Mouse (Mus musculus) midbrain, embryonic 10.5 days (tissue): ENCODE data around the gene Mxra7. TPM values are rescaled to one million over a fixed set of nuclear protein-coding genes. Genes with fewer than 3 reads are reported as not detected.
A peak's percentile ranks its signal among the peaks of the same experiment; 100 is the strongest.

ENCODE experiments used
- DNase-seq: peaks from one replicate; pipeline ENCODE4 v3.0.0-alpha.2; 2017; ENCODE audit warnings: low spot score
- H3K27ac ChIP-seq: fragments of 300-500 bp; sonication (generic); replicated peaks from 2 replicates; pipeline ENCODE4 v1.5.1; 2016; ENCODE audit warnings: mild to moderate bottlenecking
- H3K27me3 ChIP-seq: fragments of 300-500 bp; sonication (generic); 2 replicates; pipeline ENCODE4 v1.6.1; 2016; ENCODE audit warnings: low read depth, mild to moderate bottlenecking; ENCODE audit not compliant: poor library complexity, severe bottlenecking
- H3K36me3 ChIP-seq: fragments of 300-500 bp; sonication (generic); 2 replicates; pipeline ENCODE4 v1.6.1; 2016; ENCODE audit warnings: mild to moderate bottlenecking, moderate library complexity
- H3K4me1 ChIP-seq: fragments of 300-500 bp; sonication (generic); 2 replicates; pipeline ENCODE4 v1.6.1; 2016
- H3K4me3 ChIP-seq: fragments of 300-500 bp; sonication (generic); 2 replicates; pipeline ENCODE4 v1.5.1; 2016; ENCODE audit warnings: mild to moderate bottlenecking, moderate library complexity
- H3K9me3 ChIP-seq: fragments of 300-500 bp; sonication (generic); replicated peaks from 2 replicates; pipeline ENCODE4 v1.6.1; 2016; ENCODE audit warnings: mild to moderate bottlenecking
- WGBS: fragments of 180-500 bp; shearing (Covaris S2); methylation state at CpG from one replicate; pipeline ENCODE4 v1.1.7; 2016; 5-methylcytosine and 5-hydroxymethylcytosine counted together
- polyA plus RNA-seq: library from polyadenylated mRNA; unstranded; fragments of >200 nt; fragmentation: Nextera tagmentation; extraction: Ambion mirVana; gene quantifications from 2 replicates; pipeline ENCODE4 v1.2.1, GENCODE M21; 2016

Gene Mxra7
- polyA plus RNA-seq, 1 experiment from 2014 or later = 29.1 TPM

GRCm38 (mm10) chr11:116822626-116823025 is 5.2 kb downstream of the Mxra7 start:
- H3K4me3 ChIP-seq = no peak overlapping the region
- DNase-seq = no peak
- H3K36me3 ChIP-seq = no peaks in the 10 kb centered on the region
- 0 out of 2 replicates have a peak, but pooled peaks cover 5% of the 10 kb centered on the region for H3K27me3 ChIP-seq
- WGBS = 85% methylated on average over 10 of the region's 10 CpGs
- H3K9me3 ChIP-seq = no peaks in the 10 kb centered on the region
- peaks cover 63% of the 10 kb centered on the region for H3K4me1 ChIP-seq
- H3K27ac ChIP-seq = peak overlapping the region; percentile 64

DNA sequence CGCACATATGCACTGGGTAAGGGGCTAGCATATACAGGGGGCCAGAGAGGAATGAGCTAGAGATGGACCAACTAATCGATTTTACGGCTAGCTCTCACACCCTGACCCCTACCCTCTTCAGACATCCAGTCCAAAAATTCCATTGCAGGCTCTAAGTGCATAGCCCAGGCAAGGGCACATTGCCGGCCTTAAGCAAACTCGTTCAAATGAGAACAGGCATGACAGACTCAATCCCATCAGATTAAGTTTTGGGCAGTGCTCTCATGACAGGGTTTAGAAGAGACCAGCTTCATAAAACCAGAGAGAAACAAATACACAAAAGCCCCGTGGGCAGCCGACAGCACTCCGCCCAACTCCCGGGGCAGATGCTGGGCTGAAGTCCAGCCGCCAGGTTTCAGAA is 5.6 kb downstream of the Mxra7 start:
- no peaks in the 10 kb centered on the region for H3K9me3 ChIP-seq
- H3K27me3 ChIP-seq = 0 out of 2 replicates have a peak, but pooled peaks cover 5% of the 10 kb centered on the region
- H3K27ac ChIP-seq = peak overlapping the region; percentile 64
- WGBS = 64% methylated on average over 10 of the region's 10 CpGs
- peaks cover 61% of the 10 kb centered on the region for H3K4me1 ChIP-seq
- H3K36me3 ChIP-seq = no peaks in the 10 kb centered on the region
- H3K4me3 ChIP-seq = no peak overlapping the region
- DNase-seq = no peak

DNA sequence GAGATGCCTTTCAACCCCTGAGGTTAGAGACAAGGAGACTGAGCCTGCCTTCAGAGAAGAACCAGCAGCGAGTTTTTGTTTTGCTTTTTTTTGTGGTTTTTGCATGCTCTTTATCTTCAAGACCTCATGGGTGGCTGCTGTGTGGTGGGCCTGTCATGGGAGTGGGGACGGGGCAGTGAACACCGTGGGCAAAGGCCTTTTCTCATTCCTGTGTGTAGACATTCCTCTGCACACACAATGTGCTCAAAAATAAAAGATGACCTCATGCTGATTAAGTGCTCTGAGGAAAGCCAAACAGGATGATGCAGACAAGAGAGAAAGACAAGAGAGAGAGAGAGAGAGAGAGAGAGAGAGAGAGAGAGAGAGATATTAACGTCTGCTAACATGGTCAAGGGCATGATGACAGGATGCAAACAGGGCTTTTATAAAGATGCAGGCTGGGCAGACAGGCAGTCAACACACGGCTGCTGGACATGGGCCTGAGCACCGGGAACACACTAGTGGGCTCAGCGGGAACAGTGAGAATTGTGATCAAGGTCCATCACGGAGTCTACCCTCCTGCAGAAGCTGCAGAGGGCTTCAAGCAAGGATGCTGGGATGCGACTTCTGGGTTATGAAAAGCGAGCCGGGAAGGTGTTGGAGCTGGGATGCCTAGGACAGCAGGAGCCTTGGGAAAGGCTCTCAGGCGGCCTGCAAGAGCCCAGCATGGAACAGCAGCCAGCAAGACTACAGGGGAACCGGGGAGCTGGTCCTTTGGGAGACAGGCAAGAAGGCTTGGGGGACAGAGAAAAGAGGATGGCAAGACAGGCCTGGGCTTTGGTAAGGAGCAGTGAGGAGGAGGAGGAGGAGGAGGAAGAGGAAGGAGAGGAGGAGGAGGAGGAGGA is 6.5 kb downstream of the Mxra7 start:
- Histone ChIP-seq H3K27ac (peak overlapping the region; percentile 64), H3K4me1 (peaks cover 61% of the 10 kb centered on the region), H3K4me3 (0 out of 2 replicates have a peak overlapping the region, but pooled peaks have one; percentile 12), H3K27me3 (no peaks in the 10 kb centered on the region), H3K9me3 (no peaks in the 10 kb centered on the region), H3K36me3 (no peaks in the 10 kb centered on the region)
- WGBS = 64% methylated on average over 13 of the region's 13 CpGs
- no peak for DNase-seq

- peak overlapping the region; percentile 64 for H3K27ac ChIP-seq
- no peaks in the 10 kb centered on the region for H3K36me3 ChIP-seq
- 93% methylated on average over 5 of the region's 5 CpGs for WGBS
- DNase-seq = no peak
- no peaks in the 10 kb centered on the region for H3K9me3 ChIP-seq
- no peaks in the 10 kb centered on the region for H3K27me3 ChIP-seq
- H3K4me1 ChIP-seq = peaks cover 62% of the 10 kb centered on the region
- H3K4me3 ChIP-seq = no peak overlapping the region
Measured at GRCm38 (mm10) chr11:116819932-116820593, 7.8 kb downstream of the Mxra7 start.

GRCm38 (mm10) chr11:116818722-116819121 is 9.1 kb downstream of the Mxra7 start:
- WGBS = 80% methylated on average over 8 of the region's 8 CpGs
- Histone ChIP-seq H3K36me3 (no peaks in the 10 kb centered on the region), H3K4me1 (peaks cover 72% of the 10 kb centered on the region), H3K27ac (0 out of 2 replicates have a peak overlapping the region, but pooled peaks have one; percentile 23), H3K27me3 (no peaks in the 10 kb centered on the region), H3K9me3 (no peaks in the 10 kb centered on the region), H3K4me3 (no peak overlapping the region)
- DNase-seq = no peak

GRCm38 (mm10) chr11:116817567-116817966 is 10.3 kb downstream of the Mxra7 start:
- no peak overlapping the region for H3K4me3 ChIP-seq
- no peak for DNase-seq
- no peaks in the 10 kb centered on the region for H3K9me3 ChIP-seq
- H3K27me3 ChIP-seq = no peaks in the 10 kb centered on the region
- no peak overlapping the region for H3K27ac ChIP-seq
- 94% methylated on average over 5 of the region's 5 CpGs for WGBS
- peaks cover 81% of the 10 kb centered on the region for H3K4me1 ChIP-seq
- H3K36me3 ChIP-seq = no peaks in the 10 kb centered on the region

DNA sequence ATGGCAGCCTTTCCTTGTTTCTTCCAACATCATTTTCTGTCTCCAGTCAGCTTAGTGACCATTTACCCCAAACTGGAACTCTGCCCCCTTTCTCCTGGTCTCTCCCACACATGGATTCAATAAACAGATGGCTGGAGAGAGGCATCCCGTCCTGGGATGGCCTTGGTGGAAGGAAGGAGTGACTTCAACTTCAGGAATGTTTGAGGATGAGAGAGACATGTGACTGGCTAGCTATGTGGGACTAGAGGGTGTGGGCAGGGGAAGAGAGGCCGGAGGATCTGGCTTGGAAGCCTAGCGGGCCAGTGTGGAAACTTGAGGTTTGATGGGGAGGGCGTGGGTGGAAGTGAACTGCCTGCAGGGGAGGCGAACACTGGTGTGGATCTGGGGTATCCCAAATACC is 11.1 kb downstream of the Mxra7 start:
- Histone ChIP-seq H3K27me3 (no peaks in the 10 kb centered on the region), H3K36me3 (no peaks in the 10 kb centered on the region), H3K4me1 (peaks cover 81% of the 10 kb centered on the region), H3K9me3 (no peaks in the 10 kb centered on the region), H3K4me3 (no peak overlapping the region; the same call in 1 of the 2 replicates), H3K27ac (no peak overlapping the region; the same call in 1 of the 2 replicates)
- no peak for DNase-seq
- WGBS = 82% methylated on average over 5 of the region's 5 CpGs

GRCm38 (mm10) chr11:116814884-116815415 is 12.9 kb downstream of the Mxra7 start:
- Histone ChIP-seq H3K4me3 (peak overlapping the region; percentile 51; the same call in 1 of the 2 replicates), H3K4me1 (peaks cover 84% of the 10 kb centered on the region), H3K9me3 (no peaks in the 10 kb centered on the region), H3K36me3 (no peaks in the 10 kb centered on the region; the same call in 1 of the 2 replicates), H3K27me3 (no peaks in the 10 kb centered on the region), H3K27ac (peak overlapping the region; percentile 89)
- WGBS = 25% methylated on average over 7 of the region's 7 CpGs
- DNase-seq = peak; percentile 21

DNA sequence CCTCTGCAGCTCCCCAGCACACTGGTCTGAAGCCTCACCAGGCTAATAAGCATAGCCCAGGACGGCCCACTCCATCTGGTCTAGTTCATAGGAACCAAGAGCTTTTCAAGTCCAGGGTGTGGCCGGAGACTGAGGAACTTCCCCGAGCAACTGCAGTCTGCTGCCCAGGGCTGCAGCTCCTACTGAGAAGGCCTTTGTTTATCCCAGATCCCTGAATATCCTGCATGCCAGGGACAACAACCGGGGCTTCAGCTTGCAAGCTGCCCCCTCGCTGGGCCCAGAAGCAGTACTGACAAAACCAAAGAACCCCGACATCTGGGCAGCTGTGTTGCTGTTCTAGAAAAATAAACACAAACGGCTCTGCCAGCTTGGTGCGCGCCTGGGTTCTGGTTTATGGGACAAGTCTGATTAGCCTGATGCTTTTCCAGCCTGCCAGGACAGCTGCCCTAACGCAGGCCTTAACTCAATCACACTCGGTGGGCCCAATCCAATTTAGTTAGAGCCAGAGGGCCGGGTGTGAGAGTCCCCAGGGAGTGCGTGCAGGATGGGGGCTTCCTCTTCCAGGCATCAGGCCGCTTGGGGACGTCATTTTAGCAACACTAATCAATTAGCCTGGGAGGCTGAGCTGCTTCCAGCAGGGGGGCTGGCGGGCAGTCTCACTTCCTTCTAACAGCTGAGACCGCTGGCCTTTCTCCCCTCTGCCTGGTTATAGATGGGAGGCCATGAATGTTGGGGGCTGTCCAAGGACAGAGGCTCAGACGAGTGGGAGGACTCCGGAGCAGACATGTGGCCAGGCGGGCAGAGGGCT is 13.6 kb downstream of the Mxra7 start:
- H3K9me3 ChIP-seq = no peaks in the 10 kb centered on the region
- H3K36me3 ChIP-seq = peaks cover 3% of the 10 kb centered on the region; the same call in 1 of the 2 replicates
- peak; percentile 68 for DNase-seq
- H3K27me3 ChIP-seq = peaks cover 5% of the 10 kb centered on the region
- H3K27ac ChIP-seq = peak overlapping the region; percentile 89
- H3K4me1 ChIP-seq = peaks cover 89% of the 10 kb centered on the region
- WGBS = 4% methylated on average over 20 of the region's 20 CpGs
- H3K4me3 ChIP-seq = peak overlapping the region; percentile 51

GRCm38 (mm10) chr11:116813610-116814009 is 14.2 kb downstream of the Mxra7 start:
- H3K27me3 ChIP-seq = peaks cover 11% of the 10 kb centered on the region
- peaks cover 3% of the 10 kb centered on the region; the same call in 1 of the 2 replicates for H3K36me3 ChIP-seq
- H3K27ac ChIP-seq = peak overlapping the region; percentile 89
- peaks cover 90% of the 10 kb centered on the region for H3K4me1 ChIP-seq
- 66% methylated on average over 13 of the region's 13 CpGs for WGBS
- H3K9me3 ChIP-seq = no peaks in the 10 kb centered on the region
- H3K4me3 ChIP-seq = peak overlapping the region; percentile 51
- DNase-seq = no peak

DNA sequence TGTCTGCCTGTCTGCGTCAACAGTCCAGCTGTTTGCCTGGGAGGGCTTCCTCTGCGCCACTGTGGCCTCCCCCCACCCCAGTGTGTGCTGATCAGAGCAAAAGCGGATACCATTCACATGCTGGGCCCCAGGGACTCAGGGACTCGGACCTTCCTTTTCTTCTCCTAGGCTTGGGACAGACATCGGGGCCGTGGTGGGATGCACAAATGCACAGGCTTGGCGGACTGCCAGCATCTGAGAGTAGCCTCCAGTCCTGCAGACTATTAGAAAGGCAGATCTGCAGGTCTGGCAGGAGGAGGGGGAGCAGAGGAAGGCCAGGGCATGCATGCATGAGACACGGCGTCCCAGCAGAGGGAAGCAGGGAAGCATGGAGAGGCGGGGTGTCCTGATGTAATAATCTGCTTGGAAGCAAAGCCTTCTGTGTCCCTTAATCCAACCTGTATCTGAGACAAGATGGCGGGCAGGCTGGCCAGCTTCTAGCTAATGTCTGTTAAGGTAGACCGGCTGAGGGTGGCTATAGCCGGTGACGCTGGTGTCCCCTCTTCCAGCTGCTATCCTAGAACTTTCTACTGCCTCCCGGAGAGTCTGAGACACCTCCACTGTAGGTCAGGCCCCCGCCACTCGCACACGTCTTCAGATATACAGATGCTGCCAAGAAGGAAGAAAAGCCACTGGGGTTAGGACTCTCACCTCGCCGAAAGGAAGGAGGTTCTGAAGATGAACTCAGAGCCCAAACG is 14.9 kb downstream of the Mxra7 start:
- Histone ChIP-seq H3K27ac (peak overlapping the region; percentile 89), H3K4me3 (peak overlapping the region; percentile 51), H3K9me3 (no peaks in the 10 kb centered on the region), H3K4me1 (peaks cover 96% of the 10 kb centered on the region), H3K27me3 (peaks cover 11% of the 10 kb centered on the region), H3K36me3 (peaks cover 3% of the 10 kb centered on the region; the same call in 1 of the 2 replicates)
- peak; percentile 67 for DNase-seq
- WGBS = 50% methylated on average over 21 of the region's 21 CpGs
